Mouse (Mus musculus): Measurements from ENCODE around the gene N4bp1. TPM values are rescaled to one million over a fixed set of nuclear protein-coding genes. Genes with fewer than 3 reads are reported as not detected.

N4bp1 gene
- polyA plus RNA-seq, 1 experiment from 2014 or later: 9.3 TPM

DNA sequence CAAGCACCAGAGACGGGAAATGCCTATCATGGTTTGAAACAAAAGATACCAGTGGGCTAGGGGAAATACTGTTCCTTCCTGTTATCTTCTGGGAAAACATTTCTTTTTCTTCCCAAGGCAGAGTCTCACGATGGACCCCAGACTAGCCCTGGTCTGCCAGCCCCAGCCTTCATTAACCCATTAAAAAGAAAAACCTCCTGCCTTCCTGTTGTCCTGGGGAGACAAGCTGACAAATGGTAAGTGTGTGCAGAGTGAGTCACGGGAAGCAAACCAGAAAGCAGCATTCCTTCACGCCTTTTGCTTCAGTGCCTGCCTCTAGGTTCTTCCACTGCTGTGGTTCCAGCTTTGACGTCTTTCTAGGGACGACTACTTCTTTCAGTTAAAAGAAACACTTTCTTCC lies 83.1 kb downstream of the N4bp1 start:
- H3K9ac ChIP-seq: no peak overlapping the region
- no peak overlapping the region for H3K27ac ChIP-seq (replicated peaks)
- no peaks in the 10 kb centered on the region for H3K9me3 ChIP-seq
- WGBS: 44% methylated on average over 6 of the region's 6 CpGs
- H3K36me3 ChIP-seq: no peaks in the 10 kb centered on the region
- H3K4me2 ChIP-seq: no peak overlapping the region
- no peak for ATAC-seq (ENCODE audit: low read depth)
- peaks cover 4% of the 10 kb centered on the region for H3K4me1 ChIP-seq (replicated peaks)
- H3K27me3 ChIP-seq: no peaks in the 10 kb centered on the region
- H3K4me3 ChIP-seq: no peak overlapping the region

- Histone ChIP-seq H3K9ac (no peak overlapping the region), H3K27ac (replicated peaks) (no peak overlapping the region), H3K36me3 (no peaks in the 10 kb centered on the region), H3K4me2 (no peak overlapping the region), H3K27me3 (no peaks in the 10 kb centered on the region), H3K4me3 (no peak overlapping the region), H3K9me3 (no peaks in the 10 kb centered on the region), H3K4me1 (replicated peaks) (peaks cover 4% of the 10 kb centered on the region)
- ATAC-seq (ENCODE audit: low read depth): no peak
- 70% methylated on average over 4 of the region's 4 CpGs for WGBS
These were observed 84.1 kb downstream of the N4bp1 start for GRCm38 (mm10) chr8:86800966-86801365.

DNA sequence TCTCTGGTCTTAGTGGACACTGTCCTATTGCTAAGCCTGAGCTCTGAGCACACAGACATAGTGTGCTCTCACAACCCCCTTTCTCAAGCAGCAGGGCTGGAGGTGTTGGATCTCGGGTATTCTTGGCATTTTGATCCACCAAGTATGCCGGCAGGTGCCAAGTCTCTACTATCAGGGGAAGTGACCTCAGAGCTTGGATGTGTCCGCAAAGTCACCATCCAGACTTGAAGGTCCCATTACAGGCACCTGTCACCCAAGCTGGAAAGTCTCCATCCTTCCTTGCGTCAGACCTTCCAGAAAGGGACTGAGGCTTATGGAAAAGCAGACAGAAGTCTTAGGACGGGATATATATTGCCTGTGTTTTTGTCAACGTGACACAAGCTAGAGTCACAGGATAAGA lies 86.9 kb downstream of the N4bp1 start:
- H3K4me1 ChIP-seq (replicated peaks): peaks cover 4% of the 10 kb centered on the region
- no peak overlapping the region for H3K27ac ChIP-seq (replicated peaks)
- no peaks in the 10 kb centered on the region for H3K9me3 ChIP-seq
- no peak for ATAC-seq (ENCODE audit: low read depth)
- 90% methylated on average over 6 of the region's 6 CpGs for WGBS
- H3K27me3 ChIP-seq: no peaks in the 10 kb centered on the region
- no peaks in the 10 kb centered on the region for H3K36me3 ChIP-seq
- no peak overlapping the region for H3K9ac ChIP-seq
- H3K4me2 ChIP-seq: no peak overlapping the region
- H3K4me3 ChIP-seq: no peak overlapping the region

DNA sequence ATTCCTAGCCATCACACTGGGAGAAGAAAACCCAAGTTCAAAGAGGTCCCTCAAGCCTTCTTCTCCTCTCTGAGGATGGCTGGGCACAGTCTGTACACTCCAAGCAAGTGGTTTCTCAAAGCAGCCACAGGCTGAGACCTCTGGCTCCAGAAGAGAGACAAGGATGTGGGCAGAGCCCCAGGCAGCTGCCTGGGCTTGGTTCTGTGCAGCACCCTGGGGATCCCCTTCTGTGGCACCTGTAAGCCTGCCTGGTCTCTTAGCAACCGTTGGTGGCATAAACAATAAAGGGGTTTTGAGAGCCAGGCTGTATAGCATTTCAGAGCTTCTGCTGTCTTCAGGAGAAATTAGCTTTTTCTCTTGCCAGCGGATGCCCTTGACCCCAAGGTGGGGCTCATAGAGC lies 87.4 kb downstream of the N4bp1 start:
- WGBS: 81% methylated on average over 2 of the region's 2 CpGs
- Histone ChIP-seq H3K4me3 (no peak overlapping the region), H3K27me3 (no peaks in the 10 kb centered on the region), H3K36me3 (no peaks in the 10 kb centered on the region), H3K27ac (replicated peaks) (no peak overlapping the region), H3K4me2 (no peak overlapping the region), H3K4me1 (replicated peaks) (peaks cover 4% of the 10 kb centered on the region), H3K9me3 (no peaks in the 10 kb centered on the region), H3K9ac (no peak overlapping the region)
- no peak for ATAC-seq (ENCODE audit: low read depth)

GRCm38 (mm10) chr8:86794716-86795115 lies 90.3 kb downstream of the N4bp1 start:
- Histone ChIP-seq H3K4me2 (no peak overlapping the region), H3K27ac (replicated peaks) (no peak overlapping the region), H3K9ac (no peak overlapping the region), H3K4me3 (no peak overlapping the region), H3K36me3 (no peaks in the 10 kb centered on the region), H3K4me1 (replicated peaks) (peaks cover 11% of the 10 kb centered on the region), H3K9me3 (no peaks in the 10 kb centered on the region), H3K27me3 (no peaks in the 10 kb centered on the region)
- ATAC-seq (ENCODE audit: low read depth): no peak
- 46% methylated on average over 6 of the region's 6 CpGs for WGBS

DNA sequence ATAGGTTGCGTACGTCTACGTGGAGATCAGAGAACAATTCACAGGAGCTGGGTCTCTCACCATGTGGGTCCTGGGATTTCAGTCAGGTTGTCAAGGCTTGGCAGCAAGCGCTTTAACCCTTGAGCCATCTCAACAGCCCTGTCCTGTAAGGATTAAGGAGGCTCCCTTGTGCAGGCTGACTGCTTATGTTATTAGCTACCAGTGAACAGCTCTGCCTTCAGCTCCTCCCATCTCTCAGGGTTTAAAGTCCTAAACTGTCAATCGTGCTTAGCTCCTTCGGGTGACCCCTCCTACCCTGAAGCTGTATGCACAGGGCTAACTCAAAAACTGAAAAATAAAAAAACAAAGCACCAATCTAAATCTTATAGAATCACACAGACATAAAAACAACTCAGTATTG lies 93.5 kb downstream of the N4bp1 start:
- no peaks in the 10 kb centered on the region for H3K27me3 ChIP-seq
- H3K4me2 ChIP-seq: no peak overlapping the region
- no peak for ATAC-seq (ENCODE audit: low read depth)
- no peaks in the 10 kb centered on the region for H3K36me3 ChIP-seq
- no peaks in the 10 kb centered on the region for H3K9me3 ChIP-seq
- no peak overlapping the region for H3K27ac ChIP-seq (replicated peaks)
- WGBS: 89% methylated on average over 6 of the region's 6 CpGs
- no peak overlapping the region for H3K4me3 ChIP-seq
- no peak overlapping the region for H3K9ac ChIP-seq
- H3K4me1 ChIP-seq (replicated peaks): peaks cover 12% of the 10 kb centered on the region; the same call in 1 of the 2 replicates

DNA sequence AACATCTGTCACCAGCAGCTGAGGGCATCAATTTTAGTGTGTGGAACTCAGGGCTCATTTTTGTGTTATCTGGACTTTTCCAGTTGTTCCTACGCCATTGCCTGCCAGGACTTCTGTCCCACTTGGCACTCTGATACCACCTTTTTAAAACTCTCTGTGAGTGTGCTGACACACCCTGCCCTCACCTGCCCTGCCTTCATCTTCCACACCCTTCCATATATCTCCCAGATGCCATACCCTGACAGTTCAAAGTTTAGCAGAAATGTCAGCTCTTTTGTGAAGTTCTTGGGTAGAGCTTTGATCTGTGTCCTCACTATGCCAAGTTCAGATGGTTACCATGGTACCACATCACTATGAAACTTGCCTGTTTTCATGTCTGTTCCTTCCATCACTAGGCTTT lies 95.5 kb downstream of the N4bp1 start:
- WGBS: 81% methylated on average over 1 of the region's 1 CpGs
- H3K27me3 ChIP-seq: no peaks in the 10 kb centered on the region
- ATAC-seq (ENCODE audit: low read depth): no peak

GRCm38 (mm10) chr8:86787891-86788420 lies 97.1 kb downstream of the N4bp1 start:
- peaks cover 12% of the 10 kb centered on the region; the same call in 1 of the 2 replicates for H3K4me1 ChIP-seq (replicated peaks)
- H3K36me3 ChIP-seq: no peaks in the 10 kb centered on the region
- no peak overlapping the region for H3K9ac ChIP-seq
- 85% methylated on average over 12 of the region's 12 CpGs for WGBS
- ATAC-seq (ENCODE audit: low read depth): no peak
- no peak overlapping the region for H3K4me2 ChIP-seq
- H3K27ac ChIP-seq (replicated peaks): no peak overlapping the region
- H3K27me3 ChIP-seq: no peaks in the 10 kb centered on the region
- H3K4me3 ChIP-seq: no peak overlapping the region
- H3K9me3 ChIP-seq: no peaks in the 10 kb centered on the region

More for the DNA sequence above, 95.5 kb downstream of the N4bp1 start:
- Histone ChIP-seq H3K9ac (no peak overlapping the region), H3K4me3 (no peak overlapping the region), H3K27ac (replicated peaks) (no peak overlapping the region), H3K4me2 (no peak overlapping the region), H3K4me1 (replicated peaks) (peaks cover 12% of the 10 kb centered on the region; the same call in 1 of the 2 replicates), H3K36me3 (no peaks in the 10 kb centered on the region), H3K9me3 (no peaks in the 10 kb centered on the region)

DNA sequence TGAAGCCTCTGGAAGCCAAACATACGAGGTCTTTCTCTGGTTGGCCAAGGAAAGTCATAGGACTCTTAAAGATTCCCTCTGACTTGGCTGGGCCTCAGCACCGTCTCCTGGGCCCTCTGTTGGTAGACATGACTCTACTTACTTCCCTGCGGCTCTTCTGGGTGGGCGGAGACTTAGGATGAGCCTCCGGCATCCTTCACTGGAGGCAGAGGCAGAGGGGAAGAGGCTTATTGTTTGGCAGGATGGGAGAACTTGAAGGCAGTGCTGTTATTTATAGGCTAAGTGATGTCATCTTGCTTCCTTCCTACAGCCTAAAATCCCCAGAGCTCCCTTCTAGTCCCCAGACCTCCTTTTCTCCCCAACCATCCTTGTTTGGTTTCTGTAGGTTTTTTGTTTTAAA lies 98.6 kb downstream of the N4bp1 start:
- Histone ChIP-seq H3K36me3 (no peaks in the 10 kb centered on the region), H3K9me3 (no peaks in the 10 kb centered on the region), H3K4me1 (replicated peaks) (peaks cover 12% of the 10 kb centered on the region; the same call in 1 of the 2 replicates), H3K27ac (replicated peaks) (no peak overlapping the region), H3K4me3 (no peak overlapping the region), H3K27me3 (no peaks in the 10 kb centered on the region), H3K4me2 (no peak overlapping the region), H3K9ac (no peak overlapping the region)
- WGBS: 54% methylated on average over 5 of the region's 5 CpGs
- ATAC-seq (ENCODE audit: low read depth): no peak

DNA sequence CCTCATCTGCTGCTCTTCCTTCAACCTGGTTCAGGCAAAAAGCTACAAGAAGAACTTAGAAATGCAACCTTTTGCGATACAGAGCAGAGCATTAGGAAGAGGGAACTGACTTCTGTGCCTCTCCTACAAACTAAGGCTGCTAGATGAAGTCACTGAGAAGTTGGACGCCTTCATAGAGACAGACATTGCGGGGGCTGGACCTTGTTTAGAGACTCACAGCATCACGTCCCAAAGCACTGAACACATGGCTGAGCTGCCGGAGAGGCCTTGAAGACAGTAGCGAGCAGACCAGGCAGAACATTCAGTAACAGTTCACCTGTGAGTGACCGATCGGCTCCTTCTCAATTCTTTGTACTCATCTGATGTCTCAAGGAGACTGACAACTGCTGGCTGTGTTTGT lies 104.0 kb downstream of the N4bp1 start:
- no peak overlapping the region for H3K9ac ChIP-seq

GRCm38 (mm10) chr8:86779207-86779606 lies 105.9 kb downstream of the N4bp1 start:
- no peak for ATAC-seq (ENCODE audit: low read depth)
- H3K36me3 ChIP-seq: no peaks in the 10 kb centered on the region
- no peak overlapping the region for H3K9ac ChIP-seq
- H3K4me3 ChIP-seq: no peak overlapping the region
- H3K27ac ChIP-seq (replicated peaks): no peak overlapping the region
- no peaks in the 10 kb centered on the region for H3K27me3 ChIP-seq
- no peaks in the 10 kb centered on the region for H3K9me3 ChIP-seq
- WGBS: 75% methylated on average over 8 of the region's 8 CpGs
- no peak overlapping the region for H3K4me2 ChIP-seq
- no peaks in the 10 kb centered on the region for H3K4me1 ChIP-seq (replicated peaks)

More for the DNA sequence above, 104.0 kb downstream of the N4bp1 start:
- Histone ChIP-seq H3K4me2 (no peak overlapping the region), H3K4me1 (replicated peaks) (no peaks in the 10 kb centered on the region), H3K27ac (replicated peaks) (no peak overlapping the region), H3K9me3 (no peaks in the 10 kb centered on the region), H3K4me3 (no peak overlapping the region), H3K27me3 (no peaks in the 10 kb centered on the region), H3K36me3 (no peaks in the 10 kb centered on the region)
- ATAC-seq (ENCODE audit: low read depth): no peak
- 92% methylated on average over 8 of the region's 8 CpGs for WGBS

DNA sequence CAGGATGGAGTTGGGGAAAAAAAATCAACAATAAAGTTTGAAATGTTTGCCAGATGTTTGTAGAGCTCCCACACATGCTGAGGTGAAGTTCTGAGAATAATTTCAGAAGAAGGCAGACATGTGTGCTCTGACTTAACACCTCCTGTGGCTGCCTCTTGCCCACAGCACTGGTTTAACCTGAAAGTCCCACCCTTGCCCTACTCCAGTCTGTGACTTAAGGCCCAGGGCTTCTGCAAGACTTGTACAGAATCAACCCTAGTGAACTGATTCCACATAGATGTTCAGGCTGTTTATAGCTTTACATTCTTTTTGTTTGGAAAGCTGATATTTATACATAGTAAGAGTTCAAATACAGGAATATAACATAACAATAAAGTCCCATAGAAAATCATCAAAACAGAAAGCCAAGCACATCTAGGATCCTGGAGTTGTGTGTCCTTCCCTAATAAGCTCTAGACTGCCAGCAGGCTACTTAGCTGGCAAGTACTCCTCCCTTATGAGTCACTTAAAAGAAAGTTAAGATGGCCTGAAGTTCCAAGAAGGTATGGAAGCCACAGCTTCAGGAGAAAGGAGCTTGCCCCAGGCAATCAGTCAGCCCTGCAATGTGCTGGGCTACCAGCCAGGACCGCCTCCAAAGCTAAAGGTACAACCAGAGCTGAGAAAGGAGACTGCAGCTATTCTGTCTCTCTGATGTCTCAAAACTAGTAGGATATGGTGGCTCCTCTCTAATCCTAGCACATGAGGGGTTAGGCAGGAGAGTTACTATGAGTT lies 114.9 kb downstream of the N4bp1 start:
- no peak overlapping the region for H3K9ac ChIP-seq
- H3K27me3 ChIP-seq: no peaks in the 10 kb centered on the region
- no peak overlapping the region for H3K4me3 ChIP-seq
- H3K9me3 ChIP-seq: no peaks in the 10 kb centered on the region
- 79% methylated on average over 1 of the region's 1 CpGs for WGBS
- H3K4me1 ChIP-seq (replicated peaks): no peaks in the 10 kb centered on the region
- no peak for ATAC-seq (ENCODE audit: low read depth)
- no peak overlapping the region for H3K27ac ChIP-seq (replicated peaks)
- H3K36me3 ChIP-seq: no peaks in the 10 kb centered on the region
- no peak overlapping the region for H3K4me2 ChIP-seq

- 77% methylated on average over 5 of the region's 5 CpGs for WGBS
- Histone ChIP-seq H3K4me3 (no peak overlapping the region), H3K9ac (no peak overlapping the region), H3K27ac (replicated peaks) (no peak overlapping the region), H3K27me3 (no peaks in the 10 kb centered on the region), H3K4me1 (replicated peaks) (no peaks in the 10 kb centered on the region), H3K4me2 (no peak overlapping the region), H3K36me3 (no peaks in the 10 kb centered on the region), H3K9me3 (no peaks in the 10 kb centered on the region)
- ATAC-seq (ENCODE audit: low read depth): no peak
These were observed 116.6 kb downstream of the N4bp1 start for GRCm38 (mm10) chr8:86768499-86768898.
